Mouse (Mus musculus): ENCODE measurements around the gene Zfp423.

GRCm38 (mm10) chr8:87752710-87753109, 206.7 kb downstream of the Zfp423 start:
- no peak for TF ChIP-seq CTCF (IDR thresholded peaks at IDR 0.05; ENCODE audit: borderline replicate concordance, insufficient read depth, low read depth, low read length)
- no peak for TF ChIP-seq POLR2A (IDR thresholded peaks at IDR 0.05; ENCODE audit: borderline replicate concordance, insufficient read depth, low read length)

All from cerebellum, adult 2 months (tissue).